In genomic region chr19:34474991-34475971, GRCm38 (mm10) we compare ENCODE assay signal across 9 mouse cellular contexts. TPM values are rescaled to one million over a fixed set of nuclear protein-coding genes. Genes with fewer than 3 reads are reported as not detected.
DNase-seq lines count a peak whose midpoint lies in the region; ATAC-seq and TF ChIP-seq lines count a peak whose summit lies in the region.
"Had no signal": no experiment of that assay in that cellular context is flagged by ENCODE, and none has a peak within 500 bp of the region (broad histone marks: within the 10 kb centered on the region; RNA-seq: fewer than 3 reads in every experiment).

Ch25h (minus strand) TSS chr19:34475164.

- ATAC-seq in liver, embryonic 15.5 days (ENCODE audit: insufficient read depth): no peak
- ATAC-seq: Patski had no signal

- DNase-seq in layer of hippocampus, adult 11-12 months (ENCODE audit: low spot score): peak; percentile 44
- no peak for DNase-seq in layer of hippocampus, adult 9-10 months (ENCODE audit: low spot score)
- peak; percentile 76 for DNase-seq in embryo, embryonic 11 days
- peak; percentile 64 for DNase-seq in heart, adult 8-10 months (ENCODE audit: low spot score)
- peak; percentile 61 for DNase-seq in kidney, adult 2 months
- DNase-seq in naive thymus-derived CD4-positive, alpha-beta T cell, adult 2 months (ENCODE audit: low read depth): peak; percentile 56
- peak; percentile 70 for DNase-seq in thymus, adult 2 months

- peak within 1 kb of the TSS; percentile 61; the same call in 1 of the 2 replicates for H3K27ac ChIP-seq in kidney, adult 2 months (ENCODE audit: insufficient read depth, low read depth, low read length)
- no peak within 1 kb of the TSS for H3K27ac ChIP-seq in liver, embryonic 15.5 days (replicated peaks)
- H3K27ac ChIP-seq in thymus, adult 2 months (ENCODE audit: control insufficient read depth, insufficient read depth, low read length): no peak within 1 kb of the TSS

- peak within 1 kb of the TSS; percentile 73 for H3K4me2 ChIP-seq in liver, embryonic 15.5 days

- 3% methylated on average over 35 of the region's 35 CpGs for WGBS in kidney, adult 2 months
- whole genome bisulfite sequencing in liver, embryonic 15.5 days (ENCODE audit: insufficient replicate concordance): 3% methylated on average over 35 of the region's 35 CpGs
- 5% methylated on average over 35 of the region's 35 CpGs for WGBS in thymus, adult 2 months

- TF ChIP-seq POLR2A in kidney, adult 2 months (IDR thresholded peaks at IDR 0.05; ENCODE audit: low read depth, low read length): peak; percentile 41
- no peak for TF ChIP-seq POLR2A in thymus, adult 2 months (IDR thresholded peaks at IDR 0.05; ENCODE audit: control insufficient read depth, extremely low read depth, insufficient read depth, low read length, poor library complexity)

- no peak for TF ChIP-seq CTCF in kidney, adult 2 months (conservative IDR thresholded peaks at IDR 0.05; ENCODE audit: insufficient read depth, insufficient read length, low read depth, low read length)
- no peak for TF ChIP-seq CTCF in thymus, adult 2 months (IDR thresholded peaks at IDR 0.05; ENCODE audit: borderline replicate concordance, control insufficient read depth, extremely low read depth, insufficient read depth, low read length, poor library complexity)

- no peaks in the 10 kb centered on the region for H3K9me3 ChIP-seq in liver, embryonic 15.5 days (replicated peaks)

- H3K4me1 ChIP-seq in kidney, adult 2 months (ENCODE audit: control insufficient read depth, insufficient read depth, low read length): no peaks in the 10 kb centered on the region
- H3K4me1 ChIP-seq in liver, embryonic 15.5 days (replicated peaks): peaks cover 17% of the 10 kb centered on the region
- peaks cover 16% of the 10 kb centered on the region for H3K4me1 ChIP-seq in thymus, adult 2 months (replicated peaks; ENCODE audit: control insufficient read depth, insufficient read depth, low read length)

- peak within 1 kb of the TSS; percentile 62 for H3K4me3 ChIP-seq in kidney, adult 2 months (ENCODE audit: insufficient read depth, low read depth, low read length)
- peak within 1 kb of the TSS; percentile 47 for H3K4me3 ChIP-seq in liver, embryonic 15.5 days (replicated peaks)
- peak within 1 kb of the TSS; percentile 52 for H3K4me3 ChIP-seq in thymus, adult 2 months (ENCODE audit: control insufficient read depth, insufficient read depth, low read length)

- H3K36me3 ChIP-seq in kidney, adult 2 months (ENCODE audit: control insufficient read depth, insufficient read depth, low read length): no peaks in the 10 kb centered on the region
- no peaks in the 10 kb centered on the region for H3K36me3 ChIP-seq in liver, embryonic 15.5 days (replicated peaks)
- no peaks in the 10 kb centered on the region for H3K36me3 ChIP-seq in thymus, adult 2 months (ENCODE audit: control insufficient read depth, insufficient read depth, low read length)

- H3K27me3 ChIP-seq in kidney, adult 2 months (replicated peaks; ENCODE audit: control insufficient read depth, insufficient read depth, low read length): no peaks in the 10 kb centered on the region
- peaks cover 61% of the 10 kb centered on the region for H3K27me3 ChIP-seq in liver, embryonic 15.5 days
- H3K27me3 ChIP-seq in thymus, adult 2 months (ENCODE audit: control insufficient read depth, insufficient read depth, low read length): peaks cover 9% of the 10 kb centered on the region; the same call in 1 of the 2 replicates

- H3K9ac ChIP-seq in liver, embryonic 15.5 days: no peak within 1 kb of the TSS

RNA-seq across cellular contexts. Expression of gene Ch25h, which starts in this region (rescaled TPM):
- total RNA-seq in heart, adult 8-10 months (2022): under 1 TPM in 3 of 4 experiments, not detected in 1; 0.44 to 0.69 (median 0.44) TPM
- 7.8 and 11.3 TPM in 2 replicates for polyA plus RNA-seq in kidney, adult 2 months (2012; rRNA removed)
- 0.18 TPM in 2 replicates for polyA plus RNA-seq in liver, embryonic 15.5 days (2015; fragmentation: Nextera tagmentation; extraction: Ambion mirVana)
- 9.4 and 13.6 TPM in 2 replicates for polyA plus RNA-seq in thymus, adult 2 months (2012; rRNA removed)
- polyA plus RNA-seq: Patski had no signal

Comparison
In these comparisons a context has a peak if more than half of its experiments do, and no peak if none do; other contexts are left out.
1. Peak in DNase-seq in heart, adult 8-10 months; RNA of the gene not detected or under 1 TPM.